Mouse (Mus musculus) cerebellum, adult 18-20 months (tissue): ENCODE results near the gene Rpp25.

Experiments
- DNase-seq, 2 experiments: peaks; one replicate each; pipeline ENCODE4 v3.0.0; 2021

Rpp25 gene

DNA sequence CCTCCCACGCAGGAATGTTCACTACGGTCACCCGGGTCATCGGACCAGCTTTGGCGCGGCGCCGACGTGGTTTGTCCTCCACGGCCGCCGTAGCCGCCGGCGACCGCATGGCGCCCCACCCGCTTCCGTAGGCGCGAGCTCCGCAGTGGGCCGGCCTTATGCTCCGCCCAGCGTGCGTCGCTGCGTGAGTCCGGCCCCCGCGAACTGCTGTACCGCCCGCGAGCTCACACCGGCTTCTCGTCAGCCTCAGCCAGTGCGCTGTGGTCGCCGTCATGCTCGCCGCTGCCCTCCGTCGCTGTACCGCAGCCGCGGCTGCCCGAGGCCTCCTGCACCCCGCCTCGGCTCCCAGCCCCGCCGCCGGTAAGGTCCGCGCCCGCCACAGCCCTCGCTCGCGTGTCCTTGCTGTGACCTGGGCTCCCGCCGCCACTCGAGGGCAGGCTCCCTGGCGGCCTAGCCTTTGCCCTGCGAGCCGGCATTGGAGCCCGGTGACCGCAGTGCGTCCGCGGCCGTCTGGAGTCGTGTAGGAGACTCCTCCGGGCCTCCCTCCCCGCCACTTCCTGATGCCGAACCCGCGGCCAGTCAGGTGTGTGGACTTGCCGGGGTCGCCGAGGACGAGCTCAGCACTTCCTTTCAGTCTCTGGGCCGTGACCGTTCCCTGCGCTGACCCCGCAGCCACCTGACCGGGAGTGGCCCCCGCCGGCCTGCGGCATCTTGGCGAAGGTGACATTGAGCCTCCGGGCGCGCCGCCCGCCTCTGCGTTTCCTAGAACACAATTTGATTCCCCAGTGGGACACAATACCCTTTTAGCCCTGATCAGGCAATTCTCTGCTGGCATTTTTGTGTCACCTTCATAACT lies 17.5 kb downstream of the Rpp25 start, which contains the start of gene Cox5a:
Gene Cox5a, plus strand, starts transcription at position 219 of the 856 bp plus-strand sequence.
- DNase-seq = peak; percentile 90 to 99

DNA sequence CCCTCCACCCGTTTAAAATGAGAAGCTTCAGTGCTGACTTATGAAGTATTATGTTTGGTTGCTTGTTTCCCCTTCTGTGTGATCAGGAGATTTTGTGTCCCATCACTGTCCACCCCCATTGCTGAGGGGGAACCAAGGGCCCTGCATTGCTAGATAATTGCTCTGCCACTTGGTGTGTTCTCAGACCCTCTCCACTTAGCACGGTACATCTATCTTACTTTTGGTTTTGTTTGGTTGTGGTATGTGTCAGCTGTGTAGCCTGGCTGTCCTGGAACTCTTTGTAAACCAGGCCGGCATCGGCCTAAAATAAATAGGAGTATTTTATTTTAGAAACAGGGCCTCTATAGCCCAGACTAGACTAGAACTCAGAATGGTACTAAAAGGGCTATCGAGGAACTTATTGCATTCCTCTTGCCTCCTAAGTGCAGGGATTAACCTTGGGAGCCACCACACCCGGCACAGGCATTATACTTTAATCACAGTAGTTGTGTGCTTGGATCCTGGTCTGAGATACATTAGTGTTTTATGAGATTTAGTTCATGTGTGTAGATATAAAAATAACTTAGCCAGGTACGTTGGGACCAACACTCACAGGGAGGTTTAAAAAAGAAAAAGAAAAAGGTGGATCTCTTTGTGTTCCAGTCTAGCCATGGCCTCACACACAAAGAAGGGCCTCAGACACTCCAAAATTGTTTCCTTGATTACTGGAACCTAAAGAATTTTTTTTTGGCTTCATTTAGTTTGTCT lies 18.5 kb downstream of the Rpp25 start:
- no peak for DNase-seq

DNA sequence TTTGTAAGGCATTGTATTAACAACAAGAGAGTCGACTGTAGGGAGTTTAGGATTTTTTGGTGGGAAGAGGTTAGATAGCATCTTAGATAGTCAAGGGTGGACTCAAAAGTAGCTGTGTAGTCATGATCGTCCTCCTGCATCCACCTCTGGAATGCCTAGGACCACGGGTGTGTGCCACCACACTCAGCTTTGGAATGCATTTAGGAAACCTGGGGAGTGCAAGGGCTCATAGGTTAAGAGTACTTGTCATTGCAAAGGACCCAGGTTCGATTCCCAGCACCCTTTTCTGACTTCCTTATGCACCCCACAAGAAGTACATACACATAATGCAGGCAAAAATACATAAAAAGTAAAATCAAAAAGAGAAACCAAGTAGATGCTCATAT lies 19.0 kb downstream of the Rpp25 start:
- DNase-seq = no peak

- DNase-seq = no peak
These were observed 19.9 kb downstream of the Rpp25 start for GRCm38 (mm10) chr9:57523754-57524153.

GRCm38 (mm10) chr9:57524439-57524838 lies 20.6 kb downstream of the Rpp25 start:
- no peak for DNase-seq

DNA sequence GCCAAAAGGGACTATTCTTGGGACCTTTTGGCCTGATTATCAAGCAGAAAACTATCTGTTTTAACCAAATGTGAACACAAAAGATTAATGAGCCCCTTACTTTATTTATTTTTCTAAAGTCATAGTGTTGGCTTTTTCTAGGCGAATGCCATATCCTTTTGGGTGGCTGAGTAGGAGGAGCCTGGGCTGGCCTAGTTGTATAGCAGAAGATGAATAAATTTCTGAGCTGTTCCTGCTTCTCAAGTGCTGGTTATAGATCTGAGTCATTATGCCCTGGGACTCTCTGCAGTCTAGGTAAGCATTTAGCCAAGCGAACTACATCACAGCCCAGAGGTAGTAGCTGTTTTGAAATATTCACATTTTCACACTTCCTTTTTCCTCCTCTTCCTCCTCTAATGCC lies 21.7 kb downstream of the Rpp25 start:
- DNase-seq = no peak

- no peak for DNase-seq
These were observed 22.6 kb downstream of the Rpp25 start for GRCm38 (mm10) chr9:57526435-57526834.

- no peak for DNase-seq
These were observed 28.1 kb downstream of the Rpp25 start for GRCm38 (mm10) chr9:57531946-57532345.

DNA sequence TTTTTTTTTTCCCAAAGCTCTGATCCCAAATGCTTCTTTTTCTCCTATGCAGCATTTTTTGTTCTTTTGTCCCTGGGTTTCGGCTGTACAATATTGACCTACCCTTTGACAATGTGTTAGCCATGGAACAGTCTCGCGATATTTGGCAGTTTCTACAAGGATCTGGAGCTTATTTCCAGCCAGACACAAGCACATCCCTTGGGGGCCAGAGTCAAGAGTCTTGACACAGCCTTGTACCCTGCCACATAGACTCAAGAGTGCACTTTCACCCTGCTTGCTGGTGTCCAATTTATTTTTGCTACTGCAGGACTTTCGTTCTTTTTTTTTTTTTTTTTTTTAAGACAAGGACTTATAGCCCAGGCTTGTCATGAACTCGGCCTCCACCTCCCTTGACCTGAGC lies 32.5 kb downstream of the Rpp25 start:
- DNase-seq = no peak

DNA sequence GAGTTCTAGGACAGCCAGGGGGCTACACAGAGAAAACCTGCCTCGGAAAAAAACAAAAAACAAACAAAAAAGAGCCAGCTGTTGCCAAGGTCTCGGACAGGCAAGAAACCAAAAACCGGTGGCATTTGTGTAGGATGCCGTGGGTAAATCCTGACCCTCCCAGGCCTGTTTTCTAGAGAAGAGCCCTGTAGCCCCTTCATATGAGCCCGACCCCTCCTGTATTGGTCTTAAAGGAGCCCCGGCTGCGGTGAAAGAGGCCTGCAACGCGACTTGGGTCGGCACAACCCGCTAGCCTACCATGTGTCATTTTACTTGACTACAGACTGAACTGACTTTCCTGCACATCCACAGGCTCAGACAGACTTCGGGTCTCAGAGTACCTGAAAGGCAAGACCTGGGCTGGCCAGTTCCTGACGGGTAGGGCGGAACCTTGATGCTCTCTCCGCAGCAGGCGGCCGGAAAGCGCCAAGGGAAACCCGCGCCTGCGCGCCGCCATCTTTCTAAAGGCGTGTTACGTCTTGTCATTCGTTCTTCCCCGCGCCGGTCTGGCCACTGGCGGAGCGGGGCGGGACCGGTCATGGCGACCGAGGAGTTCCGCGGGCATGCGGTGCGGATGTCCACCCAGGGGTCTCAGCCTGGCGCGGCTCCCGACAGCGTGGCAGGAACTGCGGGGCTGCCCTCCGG lies 33.4 kb downstream of the Rpp25 start, which contains the start of gene Fam219b:
Gene Fam219b, plus strand, starts transcription at position 485 of the 684 bp plus-strand sequence.
- peak; percentile 91 to 93 for DNase-seq

- DNase-seq = no peak
These were observed 33.9 kb downstream of the Rpp25 start for GRCm38 (mm10) chr9:57537728-57538181.

- DNase-seq = no peak
These were observed 35.7 kb downstream of the Rpp25 start for GRCm38 (mm10) chr9:57539550-57539949.

DNA sequence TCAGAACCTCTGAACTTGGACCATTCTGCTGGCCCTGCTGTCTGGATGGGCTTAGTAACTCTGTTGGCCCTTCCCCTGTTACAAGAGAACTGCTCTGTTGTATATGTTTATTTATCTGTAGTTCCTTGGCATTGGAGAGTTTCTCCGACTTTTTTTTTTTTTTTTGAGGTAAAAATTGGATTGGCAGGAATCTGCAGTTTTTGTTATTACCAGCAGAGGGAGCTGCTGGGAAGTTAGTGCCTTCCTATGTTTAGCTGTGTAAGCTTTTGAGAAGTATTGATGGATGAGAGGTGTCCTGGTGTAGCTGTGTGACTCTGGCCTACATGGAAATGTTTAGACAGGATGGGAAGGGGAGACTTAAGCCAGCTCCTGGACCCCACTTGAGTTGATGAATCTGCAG lies 37.5 kb downstream of the Rpp25 start:
- peak; percentile 56 to 64 for DNase-seq

DNA sequence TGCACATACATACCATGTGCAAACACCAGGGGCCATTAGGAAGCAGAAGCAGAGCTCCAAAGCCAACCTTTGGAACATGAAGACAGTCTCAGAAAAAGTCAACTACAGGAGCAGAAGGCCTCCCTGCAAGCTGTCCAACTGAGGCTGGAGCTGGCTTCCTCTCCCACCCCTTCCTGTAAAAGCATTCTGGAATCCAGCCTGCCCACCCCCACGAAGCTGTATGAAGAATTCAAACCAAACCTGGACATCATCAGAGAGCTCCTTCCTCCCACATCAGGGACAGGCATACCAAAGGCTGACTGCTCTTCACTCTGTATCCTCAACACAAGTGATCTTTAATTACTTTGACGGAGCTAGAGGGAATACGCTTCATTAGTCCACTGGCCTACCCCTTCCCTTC lies 40.1 kb downstream of the Rpp25 start:
- DNase-seq = no peak

DNA sequence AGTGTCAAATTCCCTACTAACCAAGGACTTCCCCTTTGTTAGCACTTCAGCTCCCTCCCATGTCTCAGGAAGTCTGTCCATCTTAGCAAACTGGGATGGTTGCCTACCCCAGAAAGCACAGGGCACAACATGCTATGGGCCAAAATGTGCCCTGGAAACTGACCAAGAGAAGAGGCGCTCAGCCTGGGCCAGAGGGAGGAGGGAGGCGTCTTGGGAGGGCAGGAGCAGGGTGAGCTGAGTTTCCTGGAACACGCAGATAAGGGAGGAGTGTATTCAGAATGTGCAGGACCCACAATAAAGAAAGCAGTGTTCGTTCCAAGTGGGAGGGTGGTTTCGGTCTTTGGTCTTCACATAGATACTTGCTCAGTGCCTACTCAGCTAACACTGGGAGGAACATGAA lies 43.5 kb downstream of the Rpp25 start:
- DNase-seq = peak; percentile 55 to 64

GRCm38 (mm10) chr9:57547869-57548268 lies 44.0 kb downstream of the Rpp25 start:
- DNase-seq = no peak

- DNase-seq = peak in 1 of 2 experiments; percentile 49
These were observed 45.4 kb downstream of the Rpp25 start for GRCm38 (mm10) chr9:57549186-57549585.

DNA sequence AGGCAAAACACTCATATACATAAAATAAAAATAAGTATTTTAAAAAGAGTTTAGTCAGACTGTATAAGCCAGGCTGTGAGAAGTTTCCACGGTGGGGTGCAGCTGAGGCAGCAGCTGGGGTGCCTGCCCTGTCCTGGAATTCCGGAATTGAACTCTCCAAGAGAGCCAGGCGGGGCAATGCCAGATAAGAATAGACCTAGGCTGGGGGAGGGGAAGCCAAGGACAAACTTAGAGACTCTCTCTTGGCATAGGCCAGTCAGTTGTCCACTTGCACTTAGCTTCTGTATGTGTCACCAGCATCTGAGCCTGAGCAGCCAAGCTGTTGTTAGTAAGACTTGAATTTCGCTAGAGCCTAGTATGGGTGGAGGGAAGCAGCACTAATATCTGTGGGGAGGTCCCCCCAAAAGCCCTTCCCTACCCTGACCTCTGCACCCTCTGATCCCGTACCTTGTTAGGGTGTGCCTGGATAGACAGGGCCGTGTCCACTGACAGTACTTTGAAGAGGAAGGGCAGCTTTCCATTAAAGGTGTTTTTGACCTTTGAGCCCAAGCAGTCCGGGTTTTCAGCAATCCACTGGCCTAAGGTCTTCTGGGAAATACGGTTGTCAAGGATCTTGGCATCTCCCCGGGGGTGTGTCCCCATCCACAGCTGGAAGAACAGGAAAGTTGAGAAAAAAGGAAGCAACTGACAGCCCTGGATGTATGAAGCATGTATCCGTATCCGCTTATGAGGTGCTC lies 46.5 kb downstream of the Rpp25 start:
- no peak for DNase-seq

- peak; percentile 80 to 84 for DNase-seq
These were observed 48.5 kb downstream of the Rpp25 start, which contains the start of gene Mpi for GRCm38 (mm10) chr9:57552139-57552887. Mpi (minus strand) TSS chr9:57552763.

DNA sequence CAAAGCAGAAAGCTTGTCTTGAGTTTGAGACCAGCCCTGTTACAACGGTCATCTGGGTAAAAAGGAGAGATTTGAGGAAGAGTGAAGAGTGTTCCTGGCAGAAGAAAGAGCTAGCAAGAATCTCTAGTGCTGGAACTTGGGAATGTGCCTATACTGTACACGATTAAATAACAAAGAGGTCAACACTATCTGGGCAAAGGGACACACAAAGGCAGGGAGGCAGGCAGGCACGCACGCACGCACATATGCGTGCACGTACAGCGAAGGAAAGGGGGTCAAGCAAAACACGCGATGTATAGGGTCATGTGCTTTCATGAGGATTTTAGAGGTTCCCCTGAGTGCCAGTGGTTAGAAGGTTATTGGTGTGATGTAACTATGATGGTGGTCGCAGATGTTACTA lies 49.3 kb downstream of the Rpp25 start:
- no peak for DNase-seq

DNA sequence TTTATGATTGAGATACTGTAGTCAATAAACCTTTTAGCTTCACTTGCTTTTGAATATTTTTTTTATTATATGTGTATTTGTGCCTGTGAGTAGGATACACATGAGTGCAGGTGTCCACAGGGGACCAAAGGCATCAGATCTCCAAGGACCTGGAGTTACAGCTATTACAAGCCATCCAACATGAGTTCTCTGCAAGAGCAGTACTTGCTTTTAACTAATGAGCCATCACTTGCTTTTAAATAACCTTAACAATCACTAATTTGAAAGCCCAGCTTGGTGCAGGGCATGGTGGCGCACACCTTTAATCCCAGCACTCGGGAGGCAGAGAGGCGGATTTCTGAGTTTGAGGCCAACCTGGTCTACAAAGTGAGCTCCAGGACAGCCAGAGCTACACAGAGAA lies 50.9 kb downstream of the Rpp25 start:
- no peak for DNase-seq
